24 mouse cellular contexts compared by ENCODE assay signal in the genomic region with DNA sequence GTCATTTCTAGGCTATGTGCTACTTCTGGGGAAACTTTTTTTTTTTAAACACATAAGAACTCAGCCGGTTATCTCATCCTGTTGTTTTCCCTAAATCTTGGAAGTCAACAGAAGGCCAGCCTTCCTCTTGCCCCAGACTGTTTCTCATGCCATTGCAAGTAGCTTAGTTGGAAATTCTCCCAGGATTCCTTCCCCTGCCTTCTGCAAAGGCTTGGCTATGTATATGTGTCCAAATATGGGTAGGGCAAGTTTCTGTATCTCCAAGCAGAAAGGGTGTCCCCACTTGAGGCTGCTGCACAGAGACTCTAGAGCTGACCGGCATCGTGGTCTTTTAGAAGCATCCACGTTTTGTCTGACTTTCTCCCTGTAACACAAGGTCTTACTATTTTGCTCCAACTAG. TPM values are rescaled to one million over a fixed set of nuclear protein-coding genes. Genes with fewer than 3 reads are reported as not detected.
DNase-seq lines count a peak whose midpoint lies in the region; ATAC-seq and TF ChIP-seq lines count a peak whose summit lies in the region.
"Had no signal": no experiment of that assay in that cellular context is flagged by ENCODE, and none has a peak within 500 bp of the region (broad histone marks: within the 10 kb centered on the region; RNA-seq: fewer than 3 reads in every experiment).

No protein-coding gene starts in this region.

- H3K27me3 ChIP-seq in heart, embryonic 15.5 days = no peaks in the 10 kb centered on the region
- H3K27me3 ChIP-seq in liver, adult 2 months (ENCODE audit: control insufficient read depth, insufficient read depth, low read length) = no peaks in the 10 kb centered on the region
- H3K27me3 ChIP-seq: embryonic facial prominence, embryonic 15.5 days; liver, embryonic 12.5 days; stomach, embryonic 15.5 days had no signal

- H3K9ac ChIP-seq in heart, embryonic 15.5 days = no peak overlapping the region
- H3K9ac ChIP-seq in liver, adult 2 months (ENCODE audit: low read depth, low read length) = no peak overlapping the region
- H3K9ac ChIP-seq: embryonic facial prominence, embryonic 15.5 days; forebrain, postnatal 0 days; liver, embryonic 12.5 days; stomach, embryonic 15.5 days had no signal

- no peak for ATAC-seq in heart, embryonic 15.5 days (replicated peaks; ENCODE audit: insufficient number of reproducible peaks, insufficient read depth, low FRiP score, low read depth)
- ATAC-seq: forebrain, postnatal 0 days; hindbrain, embryonic 16.5 days; liver, embryonic 12.5 days had no signal

- DNase-seq in heart, postnatal 25 days (ENCODE audit: low spot score) = no peak
- DNase-seq in liver, adult 2 months (ENCODE audit: extremely low read depth, low read depth, low spot score) = peak; percentile 33
- no peak for DNase-seq in liver
- peak; percentile 32 for DNase-seq in NIH3T3 (ENCODE audit: low read depth)
- DNase-seq in brain, adult 2 months (ENCODE audit: low read depth, low spot score) = peak; percentile 51
- DNase-seq in left cerebral cortex, postnatal 4 days = no peak
- DNase-seq: adrenal gland, adult 8-10 months; forebrain, postnatal 0 days; heart, postnatal 36 days; kidney, adult 18-20 months; kidney, postnatal 14 days; layer of hippocampus, adult 9-11 months; retina, postnatal 1 day; thymus, postnatal 14 days had no signal

- no peak overlapping the region for H3K4me3 ChIP-seq in heart, embryonic 15.5 days
- no peak overlapping the region for H3K4me3 ChIP-seq in liver, adult 2 months (ENCODE audit: insufficient read depth, low read depth, low read length)
- H3K4me3 ChIP-seq: embryonic facial prominence, embryonic 15.5 days; forebrain, embryonic 10.5 days; left cerebral cortex, adult 2 months; limb, embryonic 10.5 days; liver, embryonic 12.5 days; midbrain, embryonic 10.5 days; stomach, embryonic 15.5 days had no signal

- intact Hi-C loops in heart, postnatal 25 days (cut with DNase I) = no loop called here
- intact Hi-C loops in left cerebral cortex, postnatal 4 days (cut with DNase I) = no loop called here

- H3K9me3 ChIP-seq in heart, embryonic 15.5 days (replicated peaks) = no peaks in the 10 kb centered on the region
- H3K9me3 ChIP-seq: embryonic facial prominence, embryonic 15.5 days; limb, embryonic 10.5 days; liver, embryonic 12.5 days; midbrain, embryonic 10.5 days; stomach, embryonic 15.5 days had no signal

- WGBS in heart, embryonic 15.5 days = 56% methylated on average over 4 of the region's 4 CpGs
- WGBS in liver, adult 2 months = 74% methylated on average over 4 of the region's 4 CpGs

- peaks cover 9% of the 10 kb centered on the region for H3K4me1 ChIP-seq in heart, embryonic 15.5 days (replicated peaks)
- no peaks in the 10 kb centered on the region for H3K4me1 ChIP-seq in liver, adult 2 months (ENCODE audit: control insufficient read depth, insufficient read depth, low read length)

- 0 out of 2 replicates have a peak overlapping the region, but pooled peaks have one; percentile 3 for H3K27ac ChIP-seq in heart, embryonic 15.5 days
- peak overlapping the region; percentile 34; the same call in 1 of the 2 replicates for H3K27ac ChIP-seq in liver, adult 2 months (replicated peaks; ENCODE audit: insufficient read depth, low read depth, low read length)
- H3K27ac ChIP-seq: embryonic facial prominence, embryonic 15.5 days; forebrain, embryonic 10.5 days; limb, embryonic 10.5 days; liver, embryonic 12.5 days; macrophage; midbrain, embryonic 10.5 days; stomach, embryonic 15.5 days had no signal

- peaks cover 34% of the 10 kb centered on the region for H3K36me3 ChIP-seq in heart, embryonic 15.5 days
- H3K36me3 ChIP-seq in liver, adult 2 months (ENCODE audit: control insufficient read depth, insufficient read depth, low read length) = peaks cover 26% of the 10 kb centered on the region

- H3K79me2 ChIP-seq in liver, adult 2 months (ENCODE audit: control insufficient read depth, insufficient read depth, low read length) = no peaks in the 10 kb centered on the region; the same call in 1 of the 2 replicates

- TF ChIP-seq CTCF in liver, adult 2 months (IDR thresholded peaks at IDR 0.05; ENCODE audit: low read depth, low read length) = no peak

- no peak for TF ChIP-seq POLR2A in liver, adult 2 months (IDR thresholded peaks at IDR 0.05; ENCODE audit: extremely low read depth, insufficient read depth, low read length)

- H3K4me2 ChIP-seq in heart, embryonic 15.5 days = no peak overlapping the region
- H3K4me2 ChIP-seq: embryonic facial prominence, embryonic 15.5 days; liver, embryonic 12.5 days; stomach, embryonic 15.5 days had no signal

RNA-seq across cellular contexts. Expression of a gene that starts 57.7 kb away (rescaled TPM):
- 13.0 and 13.1 TPM in 2 replicates for polyA plus RNA-seq in heart, embryonic 15.5 days (2015; fragmentation: Nextera tagmentation; extraction: Ambion mirVana)
- total RNA-seq in heart, postnatal 25 days (2021) = 1 to 10 TPM; 5.5 to 6.0 TPM
- total RNA-seq in liver, adult 2 months (2014; rRNA removed) = 1.6 and 1.7 TPM in 2 replicates
- polyA plus RNA-seq in liver, adult 2 months (2012; rRNA removed) = 0.22 and 0.38 TPM in 2 replicates
- 10 to 100 TPM; 28.8 to 30.4 TPM for total RNA-seq in left cerebral cortex, postnatal 4 days (2021)

Comparison
In these comparisons a context has a peak if more than half of its experiments do, and no peak if none do; other contexts are left out.
1. DNase-seq: peak in liver, adult 2 months (single experiment), NIH3T3 (single experiment) and brain, adult 2 months (single experiment); none in heart, postnatal 25 days (single experiment), liver (single experiment) and left cerebral cortex, postnatal 4 days (single experiment).
2. RNA of a gene that starts 57.7 kb away (total RNA-seq): 28.8 to 30.4 TPM in left cerebral cortex, postnatal 4 days; 5.5 to 6.0 TPM in heart, postnatal 25 days and 1.6 to 1.7 TPM in liver, adult 2 months; every median in the first group is over 4 times any median in the second.